ENCODE assay signal across 17 mouse cellular contexts in genomic region chr15:62221024-62221819, GRCm38 (mm10).
DNase-seq lines count a peak whose midpoint lies in the region; ATAC-seq and TF ChIP-seq lines count a peak whose summit lies in the region.
"Had no signal": no experiment of that assay in that cellular context is flagged by ENCODE, and none has a peak within 500 bp of the region (broad histone marks: within the 10 kb centered on the region; RNA-seq: fewer than 3 reads in every experiment).

No protein-coding gene starts in this region.

- H3ac ChIP-seq in C2C12 (ENCODE audit: control insufficient read depth, insufficient read length, low read depth) = no peak overlapping the region

- peaks cover 55% of the 10 kb centered on the region for H3K4me1 ChIP-seq in liver, embryonic 16.5 days (ENCODE audit: control insufficient read depth, low read depth, low read length)
- no peaks in the 10 kb centered on the region for H3K4me1 ChIP-seq in cerebellum, adult 2 months (ENCODE audit: control insufficient read depth, insufficient read depth, low read length)
- H3K4me1 ChIP-seq: forebrain, embryonic 15.5 days; hindbrain, embryonic 12.5 days; limb, embryonic 15.5 days; neural tube, embryonic 13.5 days had no signal

- H3K79me3 ChIP-seq in C2C12 (ENCODE audit: low read depth) = peaks cover 29% of the 10 kb centered on the region

- H3K27ac ChIP-seq in liver, embryonic 16.5 days (ENCODE audit: low read length) = peak overlapping the region; percentile 43
- H3K27ac ChIP-seq in cerebellum, adult 2 months (ENCODE audit: insufficient read depth, low read length) = no peak overlapping the region
- H3K27ac ChIP-seq: embryonic facial prominence, embryonic 13.5 days; forebrain, embryonic 15.5 days; hindbrain, embryonic 12.5 days; limb, embryonic 15.5 days; neural tube, embryonic 13.5 days had no signal

- no peak overlapping the region for H3K4me3 ChIP-seq in C2C12 (ENCODE audit: insufficient read depth, poor library complexity, severe bottlenecking)
- 0 out of 2 replicates have a peak overlapping the region, but pooled peaks have one; percentile 3 for H3K4me3 ChIP-seq in liver, embryonic 16.5 days (ENCODE audit: low read depth, low read length)
- H3K4me3 ChIP-seq in cerebellum, adult 2 months (replicated peaks; ENCODE audit: insufficient read depth, low read depth, low read length) = no peak overlapping the region
- H3K4me3 ChIP-seq: embryonic facial prominence, embryonic 13.5 days; forebrain, embryonic 15.5 days; hindbrain, embryonic 12.5 days; limb, embryonic 15.5 days; neural tube, embryonic 13.5 days had no signal

- no peaks in the 10 kb centered on the region; the same call in 1 of the 2 replicates for H3K9me3 ChIP-seq in liver, embryonic 16.5 days (replicated peaks; ENCODE audit: control insufficient read depth, low read length)
- H3K9me3 ChIP-seq: embryonic facial prominence, embryonic 13.5 days; forebrain, embryonic 15.5 days; hindbrain, embryonic 12.5 days; limb, embryonic 15.5 days; neural tube, embryonic 13.5 days had no signal

- peaks cover 87% of the 10 kb centered on the region for H3K79me2 ChIP-seq in C2C12 (ENCODE audit: control insufficient read depth, insufficient read depth)

- ATAC-seq in erythroblast, adult 5-6 weeks (replicated peaks; ENCODE audit: low FRiP score, poor library complexity, severe bottlenecking) = peak; percentile 57
- ATAC-seq in liver, embryonic 16.5 days (ENCODE audit: low read depth) = peak; percentile 89
- ATAC-seq: forebrain, embryonic 15.5 days had no signal

- H3K27me3 ChIP-seq in C2C12 (ENCODE audit: control insufficient read depth, insufficient read depth, insufficient read length) = no peaks in the 10 kb centered on the region
- no peaks in the 10 kb centered on the region for H3K27me3 ChIP-seq in liver, embryonic 16.5 days (ENCODE audit: control insufficient read depth, insufficient read depth, low read depth, low read length)
- no peaks in the 10 kb centered on the region for H3K27me3 ChIP-seq in cerebellum, adult 2 months (ENCODE audit: control insufficient read depth, insufficient read depth, low read length)
- H3K27me3 ChIP-seq: embryonic facial prominence, embryonic 13.5 days; forebrain, embryonic 15.5 days; hindbrain, embryonic 12.5 days; limb, embryonic 15.5 days; neural tube, embryonic 13.5 days had no signal

- DNase-seq in heart, adult 11 months = peak; percentile 64
- no peak for DNase-seq in heart, adult 9 months (ENCODE audit: low spot score in 2 of 2)
- DNase-seq in cerebellum, adult 2 months = no peak
- no peak for DNase-seq in urinary bladder, postnatal 25 days (ENCODE audit: low spot score)
- no peak for DNase-seq in thymus, adult 18-20 months
- DNase-seq: adrenal gland, postnatal 10 days; cerebellum, postnatal 14 days; kidney, adult 18-20 months; lung, postnatal 36 days had no signal

- H3K9ac ChIP-seq in liver, embryonic 16.5 days (ENCODE audit: low read depth, low read length) = 0 out of 2 replicates have a peak overlapping the region, but pooled peaks have one; percentile 25
- H3K9ac ChIP-seq: embryonic facial prominence, embryonic 13.5 days; forebrain, embryonic 15.5 days; hindbrain, embryonic 12.5 days; limb, embryonic 15.5 days; neural tube, embryonic 13.5 days had no signal

- H3K36me3 ChIP-seq in C2C12 (ENCODE audit: control insufficient read depth, insufficient read depth) = peaks cover 64% of the 10 kb centered on the region
- H3K36me3 ChIP-seq in liver, embryonic 16.5 days (ENCODE audit: control insufficient read depth, insufficient read depth) = no peaks in the 10 kb centered on the region
- H3K36me3 ChIP-seq: forebrain, embryonic 15.5 days; hindbrain, embryonic 12.5 days; limb, embryonic 15.5 days; neural tube, embryonic 13.5 days had no signal

- TF ChIP-seq POLR2A in cerebellum, adult 2 months (IDR thresholded peaks at IDR 0.05; ENCODE audit: borderline replicate concordance, insufficient read depth, low read length) = no peak

- WGBS in liver, embryonic 16.5 days (ENCODE audit: insufficient replicate concordance) = 21% methylated on average over 8 of the region's 8 CpGs
- 88% methylated on average over 8 of the region's 8 CpGs for WGBS in cerebellum, adult 2 months

- peak overlapping the region; percentile 50 for H3K4me2 ChIP-seq in liver, embryonic 16.5 days (ENCODE audit: low read depth, low read length)
- H3K4me2 ChIP-seq: embryonic facial prominence, embryonic 13.5 days; forebrain, embryonic 15.5 days; hindbrain, embryonic 12.5 days; limb, embryonic 15.5 days; neural tube, embryonic 13.5 days had no signal

- no peak for TF ChIP-seq CTCF in C2C12 (IDR thresholded peaks at IDR 0.05; ENCODE audit: control insufficient read depth, insufficient read depth, insufficient read length)
- TF ChIP-seq CTCF in cerebellum, adult 2 months (IDR thresholded peaks at IDR 0.05; ENCODE audit: borderline replicate concordance, insufficient read depth, low read depth, low read length) = no peak

TF ChIP-seq in C2C12, 6 proteins besides CTCF, POLR2A, EP300 and RAD21:
- no peak for TF ChIP-seq MYOD1 (IDR thresholded peaks at IDR 0.05; ENCODE audit: control insufficient read depth, insufficient read length, low read depth)
- TF ChIP-seq USF1 (IDR thresholded peaks at IDR 0.05; ENCODE audit: low read depth) = peak; percentile 42
TF ChIP-seq in C2C12: peak in this region for 1.
